Mouse (Mus musculus): Measurements from ENCODE around the gene H2-Eb1. TPM values are rescaled to one million over a fixed set of nuclear protein-coding genes. Genes with fewer than 3 reads are reported as not detected.

H2-Eb1 gene
- polyA plus RNA-seq, 1 experiment from 2014 or later, result 4.1 TPM

DNA sequence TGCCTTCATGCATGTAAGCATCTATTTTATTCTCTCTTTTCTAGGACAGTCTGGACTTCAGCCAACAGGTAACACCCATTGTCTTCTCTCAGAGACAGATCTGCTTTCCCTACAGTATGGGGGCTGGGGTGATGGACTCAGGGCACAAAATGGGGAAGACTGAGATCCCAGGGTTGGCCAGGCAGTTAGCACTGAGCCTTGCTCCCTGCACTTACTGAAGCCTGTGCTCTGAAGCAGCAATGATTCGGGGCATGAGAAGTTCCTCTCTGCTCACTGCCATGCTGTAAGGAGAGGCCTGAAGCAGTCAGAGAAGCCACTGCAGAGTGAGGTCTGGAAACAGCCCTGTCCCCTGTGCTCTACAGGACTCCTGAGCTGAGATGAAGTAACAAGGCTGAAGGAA lies 9.8 kb downstream of the H2-Eb1 start:
- 80% methylated on average over 1 of the region's 1 CpGs for WGBS
- Histone ChIP-seq H3K9ac (ENCODE audit: low read depth, low read length) (no peak overlapping the region), H3K36me3 (ENCODE audit: control insufficient read depth, insufficient read depth, low read length) (no peaks in the 10 kb centered on the region), H3K9me3 (ENCODE audit: control insufficient read depth, low read length) (no peaks in the 10 kb centered on the region), H3K4me2 (ENCODE audit: low read depth, low read length) (no peak overlapping the region), H3K27me3 (replicated peaks; ENCODE audit: control insufficient read depth, insufficient read depth, low read length) (no peaks in the 10 kb centered on the region), H3K4me1 (ENCODE audit: control insufficient read depth, insufficient read depth, low read length) (no peaks in the 10 kb centered on the region), H3K4me3 (ENCODE audit: low read depth, low read length) (no peak overlapping the region), H3K27ac (replicated peaks; ENCODE audit: low read depth, low read length) (no peak overlapping the region)
- ATAC-seq (ENCODE audit: low read depth), result no peak
- DNase-seq (ENCODE audit: low spot score), result no peak

DNA sequence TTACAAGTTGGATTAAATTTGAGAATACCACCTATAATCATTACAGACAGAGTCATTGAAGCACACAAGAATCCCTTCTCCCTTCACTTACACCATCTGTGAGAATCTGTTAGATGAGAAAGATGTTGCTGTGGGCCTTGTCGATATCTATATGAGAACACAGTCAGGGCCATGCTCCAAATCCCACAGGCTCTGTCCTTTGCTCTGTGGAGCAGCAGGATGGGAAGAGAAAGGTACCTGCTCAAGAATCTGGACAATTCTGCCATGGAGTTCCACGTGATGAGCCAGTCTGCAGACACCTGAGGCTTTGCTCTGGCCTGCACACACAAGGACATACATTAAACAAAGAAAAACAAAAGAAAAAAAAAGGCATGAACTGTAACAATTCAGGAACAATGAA lies 11.0 kb downstream of the H2-Eb1 start:
- H3K4me2 ChIP-seq (ENCODE audit: low read depth, low read length), result no peak overlapping the region
- no peaks in the 10 kb centered on the region for H3K27me3 ChIP-seq (replicated peaks; ENCODE audit: control insufficient read depth, insufficient read depth, low read length)
- no peaks in the 10 kb centered on the region for H3K9me3 ChIP-seq (ENCODE audit: control insufficient read depth, low read length)
- no peaks in the 10 kb centered on the region for H3K4me1 ChIP-seq (ENCODE audit: control insufficient read depth, insufficient read depth, low read length)
- DNase-seq (ENCODE audit: low spot score) (no peak), ATAC-seq (ENCODE audit: low read depth) (no peak)
- no peak overlapping the region for H3K27ac ChIP-seq (replicated peaks; ENCODE audit: low read depth, low read length)
- H3K9ac ChIP-seq (ENCODE audit: low read depth, low read length), result no peak overlapping the region
- H3K36me3 ChIP-seq (ENCODE audit: control insufficient read depth, insufficient read depth, low read length), result no peaks in the 10 kb centered on the region
- 70% methylated on average over 2 of the region's 2 CpGs for WGBS
- H3K4me3 ChIP-seq (ENCODE audit: low read depth, low read length), result no peak overlapping the region

DNA sequence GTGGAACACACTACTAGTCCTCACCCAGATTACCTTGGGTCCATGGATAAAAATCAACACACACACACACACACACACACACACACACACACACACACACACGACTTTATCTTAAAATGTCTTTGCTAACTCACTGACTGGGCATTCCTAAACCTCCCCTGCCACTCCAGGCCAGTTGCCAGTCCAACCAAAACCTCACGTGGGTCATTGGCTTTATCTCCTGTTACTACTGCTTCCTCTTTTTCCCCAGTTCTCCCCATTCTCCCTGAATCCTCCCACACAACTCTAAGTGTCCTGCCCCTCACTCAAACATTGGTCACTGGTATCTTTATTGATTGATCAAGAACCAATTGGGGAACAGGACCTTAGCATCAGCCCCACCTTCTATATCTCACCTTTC lies 11.6 kb downstream of the H2-Eb1 start:
- no peaks in the 10 kb centered on the region for H3K9me3 ChIP-seq (ENCODE audit: control insufficient read depth, low read length)
- no peaks in the 10 kb centered on the region for H3K27me3 ChIP-seq (replicated peaks; ENCODE audit: control insufficient read depth, insufficient read depth, low read length)
- H3K4me3 ChIP-seq (ENCODE audit: low read depth, low read length), result no peak overlapping the region
- DNase-seq (ENCODE audit: low spot score) (no peak), ATAC-seq (ENCODE audit: low read depth) (no peak)
- WGBS, result 59% methylated on average over 2 of the region's 2 CpGs
- no peaks in the 10 kb centered on the region for H3K36me3 ChIP-seq (ENCODE audit: control insufficient read depth, insufficient read depth, low read length)
- H3K27ac ChIP-seq (replicated peaks; ENCODE audit: low read depth, low read length), result no peak overlapping the region
- no peak overlapping the region for H3K9ac ChIP-seq (ENCODE audit: low read depth, low read length)
- no peaks in the 10 kb centered on the region for H3K4me1 ChIP-seq (ENCODE audit: control insufficient read depth, insufficient read depth, low read length)
- no peak overlapping the region for H3K4me2 ChIP-seq (ENCODE audit: low read depth, low read length)

DNA sequence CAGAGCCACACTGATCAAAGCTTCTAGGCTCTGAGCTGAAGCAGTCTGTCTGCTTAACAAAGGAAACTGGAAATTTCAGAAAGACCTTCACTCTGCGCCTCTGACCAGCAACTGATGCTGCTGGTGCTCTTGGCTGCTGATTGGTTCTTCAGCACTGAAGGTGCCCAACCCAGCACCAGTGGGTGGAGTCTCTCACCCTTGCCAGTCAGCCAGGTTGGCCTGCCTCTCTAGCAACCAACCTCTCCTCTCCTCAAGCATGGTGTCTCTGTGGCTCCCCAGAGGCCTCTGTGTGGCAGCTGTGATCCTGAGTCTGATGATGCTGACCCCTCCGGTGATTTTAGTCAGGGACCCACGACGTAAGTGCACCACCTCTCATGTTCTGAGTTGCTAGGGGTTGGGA lies 19.8 kb downstream of the H2-Eb1 start, which contains the start of gene H2-Eb2:
H2-Eb2 (plus strand) TSS at position 230 of the 400 bp plus-strand sequence.
- Histone ChIP-seq H3K4me1 (ENCODE audit: control insufficient read depth, insufficient read depth, low read length) (no peaks in the 10 kb centered on the region), H3K27ac (replicated peaks; ENCODE audit: low read depth, low read length) (no peak within 1 kb of the TSS), H3K27me3 (replicated peaks; ENCODE audit: control insufficient read depth, insufficient read depth, low read length) (no peaks in the 10 kb centered on the region), H3K4me3 (ENCODE audit: low read depth, low read length) (no peak within 1 kb of the TSS), H3K9ac (ENCODE audit: low read depth, low read length) (no peak within 1 kb of the TSS), H3K9me3 (ENCODE audit: control insufficient read depth, low read length) (no peaks in the 10 kb centered on the region), H3K36me3 (ENCODE audit: control insufficient read depth, insufficient read depth, low read length) (no peaks in the 10 kb centered on the region), H3K4me2 (ENCODE audit: low read depth, low read length) (no peak within 1 kb of the TSS)
- no peak for ATAC-seq (ENCODE audit: low read depth)
- WGBS, result 44% methylated on average over 4 of the region's 4 CpGs
- DNase-seq (ENCODE audit: low spot score), result no peak

DNA sequence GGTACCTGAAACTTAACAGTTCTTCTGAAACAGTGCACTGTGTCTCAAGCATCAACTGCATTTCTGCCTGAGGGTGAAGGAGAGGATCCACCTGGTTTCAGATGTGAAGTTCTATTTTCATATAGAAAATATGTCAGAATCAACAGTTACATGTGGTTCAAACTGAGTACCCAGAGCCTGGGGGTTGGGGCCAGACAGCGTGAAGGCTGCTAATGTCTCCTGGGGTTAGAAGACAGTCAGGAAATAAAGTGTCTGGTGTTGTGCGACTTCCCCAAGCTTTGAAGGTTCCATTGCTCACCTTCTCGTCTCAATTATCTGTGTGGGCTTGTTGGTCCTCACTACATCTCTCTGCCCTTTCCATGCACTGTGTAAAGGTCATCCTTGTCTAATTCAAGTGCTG lies 20.7 kb downstream of the H2-Eb1 start:
- no peak for DNase-seq (ENCODE audit: low spot score)
- Histone ChIP-seq H3K4me1 (ENCODE audit: control insufficient read depth, insufficient read depth, low read length) (no peaks in the 10 kb centered on the region), H3K9me3 (ENCODE audit: control insufficient read depth, low read length) (no peaks in the 10 kb centered on the region), H3K4me2 (ENCODE audit: low read depth, low read length) (no peak overlapping the region), H3K9ac (ENCODE audit: low read depth, low read length) (no peak overlapping the region), H3K27me3 (replicated peaks; ENCODE audit: control insufficient read depth, insufficient read depth, low read length) (no peaks in the 10 kb centered on the region), H3K4me3 (ENCODE audit: low read depth, low read length) (no peak overlapping the region), H3K36me3 (ENCODE audit: control insufficient read depth, insufficient read depth, low read length) (no peaks in the 10 kb centered on the region), H3K27ac (replicated peaks; ENCODE audit: low read depth, low read length) (no peak overlapping the region)
- 74% methylated on average over 3 of the region's 3 CpGs for WGBS
- ATAC-seq (ENCODE audit: low read depth), result no peak

DNA sequence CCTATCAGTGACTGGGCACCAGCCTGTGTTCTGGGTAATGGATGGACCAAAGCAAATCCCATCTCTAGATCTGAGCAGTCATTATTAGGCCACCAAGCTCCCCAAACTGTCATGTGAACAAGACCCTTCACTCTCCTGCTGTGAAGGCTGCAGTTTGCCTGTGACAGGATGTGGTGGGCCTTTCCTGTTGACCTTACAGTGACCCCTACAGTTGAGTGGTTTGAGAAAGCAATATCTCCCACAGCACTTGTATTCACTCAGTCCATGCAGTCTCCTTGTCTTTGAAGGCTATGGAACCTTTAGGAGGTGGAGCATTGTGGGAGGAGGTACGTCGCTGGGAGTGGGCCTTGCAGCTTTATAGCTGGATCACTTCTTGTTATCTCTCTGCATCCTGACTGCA lies 24.1 kb downstream of the H2-Eb1 start:
- no peak overlapping the region for H3K27ac ChIP-seq (replicated peaks; ENCODE audit: low read depth, low read length)
- no peaks in the 10 kb centered on the region for H3K9me3 ChIP-seq (ENCODE audit: control insufficient read depth, low read length)
- DNase-seq (ENCODE audit: low spot score) (no peak), ATAC-seq (ENCODE audit: low read depth) (no peak)
- 85% methylated on average over 2 of the region's 2 CpGs for WGBS
- H3K4me3 ChIP-seq (ENCODE audit: low read depth, low read length), result no peak overlapping the region
- no peaks in the 10 kb centered on the region for H3K36me3 ChIP-seq (ENCODE audit: control insufficient read depth, insufficient read depth, low read length)
- no peak overlapping the region for H3K4me2 ChIP-seq (ENCODE audit: low read depth, low read length)
- H3K4me1 ChIP-seq (ENCODE audit: control insufficient read depth, insufficient read depth, low read length), result no peaks in the 10 kb centered on the region
- H3K27me3 ChIP-seq (replicated peaks; ENCODE audit: control insufficient read depth, insufficient read depth, low read length), result no peaks in the 10 kb centered on the region
- no peak overlapping the region for H3K9ac ChIP-seq (ENCODE audit: low read depth, low read length)

DNA sequence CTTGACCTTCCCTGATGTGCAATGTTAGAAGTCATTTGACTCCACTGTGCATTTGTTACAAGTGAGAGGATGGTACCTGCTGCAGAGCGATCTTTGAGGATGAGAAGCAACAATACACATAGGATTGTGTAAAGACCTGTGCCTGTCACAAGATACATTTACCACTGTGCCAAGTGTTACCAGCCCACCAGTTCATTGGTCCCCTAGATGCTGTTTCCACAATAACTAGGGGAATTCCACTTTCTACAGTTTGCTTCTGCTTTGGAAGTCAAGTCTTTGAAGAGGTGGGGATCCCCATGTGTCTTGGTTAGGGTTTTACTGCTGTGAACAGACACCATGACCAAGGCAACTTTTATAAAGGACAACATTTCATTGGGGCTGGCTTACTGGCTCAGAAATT lies 25.5 kb downstream of the H2-Eb1 start:
- ATAC-seq (ENCODE audit: low read depth), result no peak
- Histone ChIP-seq H3K9me3 (ENCODE audit: control insufficient read depth, low read length) (no peaks in the 10 kb centered on the region), H3K27me3 (replicated peaks; ENCODE audit: control insufficient read depth, insufficient read depth, low read length) (no peaks in the 10 kb centered on the region), H3K27ac (replicated peaks; ENCODE audit: low read depth, low read length) (no peak overlapping the region), H3K4me3 (ENCODE audit: low read depth, low read length) (no peak overlapping the region), H3K4me1 (ENCODE audit: control insufficient read depth, insufficient read depth, low read length) (no peaks in the 10 kb centered on the region), H3K4me2 (ENCODE audit: low read depth, low read length) (no peak overlapping the region), H3K9ac (ENCODE audit: low read depth, low read length) (no peak overlapping the region), H3K36me3 (ENCODE audit: control insufficient read depth, insufficient read depth, low read length) (no peaks in the 10 kb centered on the region)
- WGBS, result 96% methylated on average over 1 of the region's 1 CpGs
- DNase-seq (ENCODE audit: low spot score), result no peak

DNA sequence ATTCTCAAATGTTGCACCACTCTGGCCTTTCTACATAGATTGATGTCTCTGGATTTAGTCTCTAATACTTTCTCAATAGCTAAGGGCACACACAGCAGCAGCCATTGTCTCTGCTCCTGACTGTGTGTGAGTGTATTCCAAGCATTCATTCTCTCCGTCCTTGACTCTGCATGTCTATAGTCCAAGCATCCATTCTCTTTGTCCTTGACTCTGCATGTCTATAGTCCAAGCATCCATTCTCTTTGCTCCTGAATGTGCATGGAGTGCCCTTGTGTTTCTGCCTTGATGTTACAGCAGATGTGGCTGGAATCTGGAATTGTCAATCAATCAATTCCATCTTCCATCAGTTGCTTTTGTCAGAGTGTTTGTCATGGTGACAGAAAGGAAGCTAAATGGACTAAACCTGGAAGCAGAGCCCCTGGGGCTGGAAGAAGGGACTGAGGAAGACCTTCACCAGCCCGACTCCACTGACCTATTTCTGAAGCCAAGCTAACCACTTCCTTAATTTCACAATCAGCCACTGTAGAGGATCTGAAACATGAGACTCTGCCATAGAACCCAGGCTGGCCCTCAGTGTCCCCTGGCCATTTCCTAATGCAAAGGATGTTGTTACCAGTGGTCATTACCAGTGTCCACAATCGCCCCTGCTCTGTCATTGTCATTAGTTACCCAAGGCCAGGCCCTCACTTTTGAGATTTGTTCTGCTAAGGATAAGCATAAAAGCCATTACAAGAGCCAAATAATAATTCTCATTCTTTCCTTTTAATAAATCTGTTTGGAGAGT lies 35.1 kb downstream of the H2-Eb1 start:
- Histone ChIP-seq H3K4me1 (ENCODE audit: control insufficient read depth, insufficient read depth, low read length) (no peaks in the 10 kb centered on the region), H3K4me3 (ENCODE audit: low read depth, low read length) (no peak overlapping the region), H3K4me2 (ENCODE audit: low read depth, low read length) (no peak overlapping the region), H3K27ac (replicated peaks; ENCODE audit: low read depth, low read length) (no peak overlapping the region), H3K9me3 (ENCODE audit: control insufficient read depth, low read length) (no peaks in the 10 kb centered on the region), H3K27me3 (replicated peaks; ENCODE audit: control insufficient read depth, insufficient read depth, low read length) (no peaks in the 10 kb centered on the region), H3K36me3 (ENCODE audit: control insufficient read depth, insufficient read depth, low read length) (no peaks in the 10 kb centered on the region), H3K9ac (ENCODE audit: low read depth, low read length) (no peak overlapping the region)
- ATAC-seq (ENCODE audit: low read depth) (no peak), DNase-seq (ENCODE audit: low spot score) (no peak)
- 39% methylated on average over 3 of the region's 3 CpGs for WGBS

DNA sequence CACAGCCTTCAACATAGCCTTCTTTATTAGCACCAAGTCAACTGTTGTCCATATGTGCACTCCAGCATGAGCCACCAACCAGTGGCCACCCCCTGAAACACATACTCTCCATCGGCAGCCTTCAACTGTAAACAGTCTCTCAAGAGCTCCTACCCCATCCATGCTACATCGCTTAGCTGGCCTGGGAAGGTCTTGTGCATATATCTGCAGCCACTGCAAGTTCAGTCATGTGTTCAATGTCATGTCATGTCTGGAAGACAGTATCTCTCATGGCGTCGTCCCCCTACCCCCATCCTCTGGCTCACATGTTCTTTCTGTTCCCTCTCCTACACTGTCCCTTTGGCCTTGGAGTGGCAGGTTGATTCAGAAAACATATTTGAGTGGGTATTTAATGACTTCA lies 39.2 kb downstream of the H2-Eb1 start:
- H3K36me3 ChIP-seq (ENCODE audit: control insufficient read depth, insufficient read depth, low read length), result no peaks in the 10 kb centered on the region
- WGBS, result 92% methylated on average over 4 of the region's 4 CpGs
- no peak overlapping the region for H3K9ac ChIP-seq (ENCODE audit: low read depth, low read length)
- H3K27me3 ChIP-seq (replicated peaks; ENCODE audit: control insufficient read depth, insufficient read depth, low read length), result no peaks in the 10 kb centered on the region
- no peak overlapping the region for H3K4me2 ChIP-seq (ENCODE audit: low read depth, low read length)
- H3K4me3 ChIP-seq (ENCODE audit: low read depth, low read length), result no peak overlapping the region
- H3K4me1 ChIP-seq (ENCODE audit: control insufficient read depth, insufficient read depth, low read length), result no peaks in the 10 kb centered on the region
- no peak overlapping the region for H3K27ac ChIP-seq (replicated peaks; ENCODE audit: low read depth, low read length)
- ATAC-seq (ENCODE audit: low read depth), result no peak
- no peaks in the 10 kb centered on the region for H3K9me3 ChIP-seq (ENCODE audit: control insufficient read depth, low read length)
- DNase-seq (ENCODE audit: low spot score), result no peak
